Comparison of ENCODE assay signal across 21 mouse cellular contexts in genomic region chr4:43321536-43321935, GRCm38 (mm10). TPM values are rescaled to one million over a fixed set of nuclear protein-coding genes. Genes with fewer than 3 reads are reported as not detected.
"Had no signal": no experiment of that assay in that cellular context is flagged by ENCODE, and none has a peak within 500 bp of the region (broad histone marks: within the 10 kb centered on the region; RNA-seq: fewer than 3 reads in every experiment).

No protein-coding gene starts in this region.

- H3K36me3 ChIP-seq: lung, embryonic 15.5 days; midbrain, embryonic 10.5 days; midbrain, embryonic 12.5 days; neural tube, embryonic 13.5 days; neural tube, embryonic 15.5 days had no signal

- H3K27ac ChIP-seq: lung, embryonic 15.5 days; macrophage; midbrain, embryonic 10.5 days; midbrain, embryonic 12.5 days; neural tube, embryonic 13.5 days; neural tube, embryonic 15.5 days had no signal

- H3K4me3 ChIP-seq: lung, embryonic 15.5 days; midbrain, embryonic 10.5 days; midbrain, embryonic 12.5 days; myocyte; neural tube, embryonic 13.5 days; neural tube, embryonic 15.5 days had no signal

- H3K9ac ChIP-seq: lung, embryonic 15.5 days; midbrain, embryonic 12.5 days; neural tube, embryonic 13.5 days; neural tube, embryonic 15.5 days had no signal

- ATAC-seq: lung, postnatal 0 days; midbrain, embryonic 16.5 days had no signal

- H3K9me3 ChIP-seq: lung, embryonic 15.5 days; midbrain, embryonic 10.5 days; midbrain, embryonic 12.5 days; neural tube, embryonic 13.5 days; neural tube, embryonic 15.5 days had no signal

- H3K4me2 ChIP-seq: lung, embryonic 15.5 days; midbrain, embryonic 12.5 days; neural tube, embryonic 13.5 days; neural tube, embryonic 15.5 days had no signal

- H3K4me1 ChIP-seq: lung, embryonic 15.5 days; midbrain, embryonic 10.5 days; midbrain, embryonic 12.5 days; neural tube, embryonic 13.5 days; neural tube, embryonic 15.5 days had no signal

- H3K27me3 ChIP-seq: lung, embryonic 15.5 days; midbrain, embryonic 12.5 days; neural tube, embryonic 13.5 days; neural tube, embryonic 15.5 days had no signal

- DNase-seq: lung, adult 2 months; lung, postnatal 14 days; lung, postnatal 36 days; midbrain, embryonic 14.5 days; retina, postnatal 1 day; right cerebral cortex, adult 18-20 months; right cerebral cortex, postnatal 25 days; right cerebral cortex, postnatal 4 days; spleen, adult 18-20 months; thymus, adult 18-20 months; thymus, postnatal 14 days; thymus, postnatal 36 days had no signal

RNA-seq across cellular contexts. Expression of gene Atp8b5, which starts 54.6 kb away (rescaled TPM):
- polyA plus RNA-seq: myocyte had no signal
